In the genomic region with DNA sequence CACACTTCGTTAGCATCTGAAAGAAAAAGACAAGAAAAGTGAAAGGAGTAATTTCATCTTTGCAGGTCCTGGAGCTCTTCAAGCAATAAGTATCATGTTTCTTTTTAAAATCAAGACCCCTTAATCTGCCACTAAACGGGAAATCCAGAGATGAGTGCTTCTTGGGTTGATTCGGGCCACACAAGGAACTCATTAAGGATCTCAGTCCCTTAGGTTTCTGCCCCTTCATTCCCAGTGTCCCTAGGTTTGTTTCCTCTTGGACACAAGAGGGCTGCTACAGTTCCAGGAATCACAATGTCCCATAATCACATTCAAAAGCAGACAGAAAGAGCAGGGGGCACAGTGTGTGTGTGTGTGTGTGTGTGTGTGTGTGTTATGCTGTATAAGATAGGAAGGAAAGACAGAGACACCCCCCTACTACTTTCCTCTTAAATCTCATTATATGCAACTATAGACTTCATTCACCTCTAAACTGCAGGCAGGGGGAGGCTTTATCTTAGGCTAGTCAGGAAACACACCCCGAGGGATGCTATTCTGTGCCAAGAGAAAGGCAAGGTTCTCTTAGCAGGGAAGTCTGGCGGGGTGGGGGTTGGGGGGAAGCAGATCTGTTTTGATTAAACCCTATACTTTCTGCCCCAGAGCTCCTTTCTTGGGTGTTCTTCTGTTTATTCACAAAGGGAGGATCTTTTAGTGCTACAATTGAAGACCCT, we compare ENCODE assay signal across 21 mouse cellular contexts. TPM values are rescaled to one million over a fixed set of nuclear protein-coding genes. Genes with fewer than 3 reads are reported as not detected.
DNase-seq lines count a peak whose midpoint lies in the region; ATAC-seq and TF ChIP-seq lines count a peak whose summit lies in the region.
"Had no signal": no experiment of that assay in that cellular context is flagged by ENCODE, and none has a peak within 500 bp of the region (broad histone marks: within the 10 kb centered on the region; RNA-seq: fewer than 3 reads in every experiment).

No protein-coding gene starts in this region.

- H3K36me3 ChIP-seq in heart, embryonic 16.5 days (ENCODE audit: control insufficient read depth, insufficient read depth) = no peaks in the 10 kb centered on the region
- no peaks in the 10 kb centered on the region for H3K36me3 ChIP-seq in heart, adult 2 months (ENCODE audit: control insufficient read depth, insufficient read depth, low read length)
- no peaks in the 10 kb centered on the region for H3K36me3 ChIP-seq in kidney, postnatal 0 days (ENCODE audit: insufficient read depth, low read length)
- H3K36me3 ChIP-seq in embryonic facial prominence, embryonic 10.5 days (replicated peaks) = no peaks in the 10 kb centered on the region
- no peaks in the 10 kb centered on the region for H3K36me3 ChIP-seq in limb, embryonic 12.5 days
- H3K36me3 ChIP-seq: neural tube, embryonic 13.5 days had no signal

- no peaks in the 10 kb centered on the region for H3K27me3 ChIP-seq in heart, embryonic 16.5 days (ENCODE audit: control insufficient read depth, insufficient read depth, low read length)
- no peaks in the 10 kb centered on the region for H3K27me3 ChIP-seq in heart, adult 2 months (ENCODE audit: control insufficient read depth, insufficient read depth, low read length)
- no peaks in the 10 kb centered on the region for H3K27me3 ChIP-seq in kidney, postnatal 0 days (ENCODE audit: insufficient read depth, low read length)
- H3K27me3 ChIP-seq in embryonic facial prominence, embryonic 10.5 days (replicated peaks; ENCODE audit: low read depth, poor library complexity, severe bottlenecking) = no peaks in the 10 kb centered on the region
- H3K27me3 ChIP-seq in limb, embryonic 12.5 days = no peaks in the 10 kb centered on the region
- H3K27me3 ChIP-seq: forebrain, embryonic 13.5 days; neural tube, embryonic 13.5 days had no signal

- TF ChIP-seq POLR2A in heart, adult 2 months (IDR thresholded peaks at IDR 0.05; ENCODE audit: insufficient read depth, low read depth, low read length) = no peak

- H3K4me3 ChIP-seq in heart, embryonic 16.5 days (ENCODE audit: low read length) = no peak overlapping the region
- H3K4me3 ChIP-seq in heart, adult 2 months = no peak overlapping the region
- H3K4me3 ChIP-seq in kidney, postnatal 0 days (replicated peaks; ENCODE audit: low read depth, low read length) = no peak overlapping the region
- H3K4me3 ChIP-seq in embryonic facial prominence, embryonic 10.5 days = peak overlapping the region; percentile 18; the same call in 1 of the 2 replicates
- H3K4me3 ChIP-seq in limb, embryonic 12.5 days (replicated peaks) = no peak overlapping the region
- H3K4me3 ChIP-seq: forebrain, embryonic 13.5 days; neural tube, embryonic 13.5 days had no signal

- no peak for TF ChIP-seq CTCF in heart, adult 2 months (IDR thresholded peaks at IDR 0.05)
- no peak for TF ChIP-seq CTCF in kidney, postnatal 0 days (IDR thresholded peaks at IDR 0.05; ENCODE audit: low read depth)

- intact Hi-C loops in heart, adult 2 months (cut with DNase I) = loop anchor here (10.0 kb wide), 1 partner anchor 508 kb away; a partner anchor contains a TSS

- no peak for DNase-seq in heart, adult 2 months
- peak; percentile 50 for DNase-seq in kidney, postnatal 0 days (ENCODE audit: low spot score)
- DNase-seq in kidney, adult 9 months = no peak
- peak; percentile 57 for DNase-seq in embryonic facial prominence, embryonic 10.5 days (ENCODE audit: low spot score)
- DNase-seq in urinary bladder, postnatal 25 days (ENCODE audit: low spot score) = no peak
- DNase-seq in urinary bladder, postnatal 36 days (ENCODE audit: low spot score in 2 of 2) = no peak
- DNase-seq: adrenal gland, adult 2 months; cerebellum, postnatal 10 days; gastrocnemius, postnatal 36 days; heart, postnatal 14 days; kidney, postnatal 14 days; left cerebral cortex, postnatal 4 days; lung, adult 18-20 months; right cerebral cortex, postnatal 14 days had no signal

- no peak overlapping the region for H3K9ac ChIP-seq in heart, embryonic 16.5 days (ENCODE audit: low read length)
- no peak overlapping the region for H3K9ac ChIP-seq in heart, adult 2 months (ENCODE audit: low read depth, low read length)
- no peak overlapping the region for H3K9ac ChIP-seq in kidney, postnatal 0 days (ENCODE audit: low read depth, low read length)
- H3K9ac ChIP-seq in limb, embryonic 12.5 days (replicated peaks) = no peak overlapping the region
- H3K9ac ChIP-seq: forebrain, embryonic 13.5 days; neural tube, embryonic 13.5 days had no signal

- WGBS in heart, embryonic 16.5 days = 28% methylated on average over 5 of the region's 5 CpGs
- 34% methylated on average over 5 of the region's 5 CpGs for WGBS in heart, adult 2 months
- WGBS in kidney, postnatal 0 days = 24% methylated on average over 5 of the region's 5 CpGs
- WGBS in embryonic facial prominence, embryonic 10.5 days = 8% methylated on average over 5 of the region's 5 CpGs
- 11% methylated on average over 5 of the region's 5 CpGs for WGBS in limb, embryonic 12.5 days

- no peak for TF ChIP-seq EP300 in heart, adult 2 months (IDR thresholded peaks at IDR 0.05; ENCODE audit: insufficient read depth, low read depth, low read length)

- ATAC-seq in heart, embryonic 16.5 days (replicated peaks; ENCODE audit: extremely low read depth, insufficient read depth, low FRiP score) = 0 out of 2 replicates have a peak, but pooled peaks have one; percentile 43
- ATAC-seq in kidney, postnatal 0 days (replicated peaks; ENCODE audit: low FRiP score, low read depth) = peak; percentile 26; the same call in 1 of the 2 replicates
- ATAC-seq in limb, embryonic 12.5 days (ENCODE audit: insufficient number of reproducible peaks, insufficient read depth, low FRiP score, low TSS enrichment, low read depth) = peak; percentile 24; the same call in 1 of the 2 replicates
- ATAC-seq: forebrain, embryonic 13.5 days had no signal

- H3K4me1 ChIP-seq in heart, embryonic 16.5 days (ENCODE audit: control insufficient read depth, insufficient read depth, low read length) = 0 out of 2 replicates have a peak, but pooled peaks cover 3% of the 10 kb centered on the region
- H3K4me1 ChIP-seq in heart, adult 2 months (ENCODE audit: control insufficient read depth, insufficient read depth, low read length) = 0 out of 2 replicates have a peak, but pooled peaks cover 1% of the 10 kb centered on the region
- peaks cover 5% of the 10 kb centered on the region; the same call in 1 of the 2 replicates for H3K4me1 ChIP-seq in kidney, postnatal 0 days (replicated peaks; ENCODE audit: insufficient read depth, low read length)
- peaks cover 54% of the 10 kb centered on the region for H3K4me1 ChIP-seq in embryonic facial prominence, embryonic 10.5 days
- H3K4me1 ChIP-seq in limb, embryonic 12.5 days (replicated peaks) = peaks cover 35% of the 10 kb centered on the region
- H3K4me1 ChIP-seq: neural tube, embryonic 13.5 days had no signal

- H3K9me3 ChIP-seq in heart, embryonic 16.5 days (replicated peaks; ENCODE audit: control insufficient read depth, low read length) = no peaks in the 10 kb centered on the region
- no peaks in the 10 kb centered on the region for H3K9me3 ChIP-seq in kidney, postnatal 0 days (replicated peaks; ENCODE audit: low read length)
- no peaks in the 10 kb centered on the region for H3K9me3 ChIP-seq in embryonic facial prominence, embryonic 10.5 days
- H3K9me3 ChIP-seq in limb, embryonic 12.5 days = no peaks in the 10 kb centered on the region
- H3K9me3 ChIP-seq: forebrain, embryonic 13.5 days; neural tube, embryonic 13.5 days had no signal

- 0 out of 2 replicates have a peak overlapping the region, but pooled peaks have one; percentile 16 for H3K27ac ChIP-seq in heart, embryonic 16.5 days (ENCODE audit: low read length)
- no peak overlapping the region for H3K27ac ChIP-seq in heart, adult 2 months
- H3K27ac ChIP-seq in kidney, postnatal 0 days = 0 out of 2 replicates have a peak overlapping the region, but pooled peaks have one; percentile 31
- H3K27ac ChIP-seq in embryonic facial prominence, embryonic 10.5 days (replicated peaks) = peak overlapping the region; percentile 89
- peak overlapping the region; percentile 79 for H3K27ac ChIP-seq in limb, embryonic 12.5 days
- H3K27ac ChIP-seq: forebrain, embryonic 13.5 days; neural tube, embryonic 13.5 days had no signal

- no peaks in the 10 kb centered on the region for H3K79me2 ChIP-seq in heart, adult 2 months (replicated peaks; ENCODE audit: control insufficient read depth, insufficient read depth, low read length)

- no peak overlapping the region for H3K4me2 ChIP-seq in heart, embryonic 16.5 days (ENCODE audit: low read depth, low read length)
- no peak overlapping the region for H3K4me2 ChIP-seq in kidney, postnatal 0 days (ENCODE audit: low read length)
- peak overlapping the region; percentile 16 for H3K4me2 ChIP-seq in limb, embryonic 12.5 days
- H3K4me2 ChIP-seq: forebrain, embryonic 13.5 days; neural tube, embryonic 13.5 days had no signal

RNA-seq across cellular contexts. Expression of a gene that starts 18.0 kb away (rescaled TPM):
- not detected in 2 replicates for polyA plus RNA-seq in heart, embryonic 16.5 days (2015; fragmentation: Nextera tagmentation; extraction: Ambion mirVana)
- total RNA-seq in heart, adult 2 months (2021) = under 1 TPM; 0.29 to 0.41 TPM
- 0.41 and 0.76 TPM in 2 replicates for polyA plus RNA-seq in heart, adult 2 months (2012; rRNA removed)
- polyA plus RNA-seq in kidney, postnatal 0 days (2015; fragmentation: Nextera tagmentation; extraction: Ambion mirVana) = 0.06 TPM in 1 of 2 replicates, not detected in the other
- 0.06 and 0.16 TPM in 2 replicates for polyA plus RNA-seq in embryonic facial prominence, embryonic 10.5 days (2016; fragmentation: Nextera tagmentation; extraction: Ambion mirVana)
- not detected in 2 replicates for polyA plus RNA-seq in limb, embryonic 12.5 days (2016; fragmentation: Nextera tagmentation; extraction: Ambion mirVana)
- total RNA-seq: adrenal gland, adult 2 months; megakaryocyte-erythroid progenitor cell, adult 5-6 weeks had no signal
- polyA plus RNA-seq: adrenal gland, adult 2 months; forebrain, embryonic 13.5 days; neural tube, embryonic 13.5 days; spleen, adult 2 months had no signal

RNA-seq across cellular contexts. Expression of a gene that starts 25.0 kb away (rescaled TPM):
- polyA plus RNA-seq in heart, embryonic 16.5 days (2015; fragmentation: Nextera tagmentation; extraction: Ambion mirVana) = 29.9 and 39.9 TPM in 2 replicates
- 10 to 100 TPM; 22.2 to 24.1 TPM for total RNA-seq in heart, adult 2 months (2021)
- 29.9 and 38.1 TPM in 2 replicates for polyA plus RNA-seq in heart, adult 2 months (2012; rRNA removed)
- 43.3 and 43.4 TPM in 2 replicates for polyA plus RNA-seq in kidney, postnatal 0 days (2015; fragmentation: Nextera tagmentation; extraction: Ambion mirVana)
- 26.0 and 27.8 TPM in 2 replicates for polyA plus RNA-seq in embryonic facial prominence, embryonic 10.5 days (2016; fragmentation: Nextera tagmentation; extraction: Ambion mirVana)
- 21.5 and 23.3 TPM in 2 replicates for polyA plus RNA-seq in limb, embryonic 12.5 days (2016; fragmentation: Nextera tagmentation; extraction: Ambion mirVana)

RNA-seq across cellular contexts. Expression of a gene that starts 32.1 kb away (rescaled TPM):
- polyA plus RNA-seq in heart, embryonic 16.5 days (2015; fragmentation: Nextera tagmentation; extraction: Ambion mirVana) = 0.12 and 0.32 TPM in 2 replicates
- total RNA-seq in heart, adult 2 months (2021) = not detected
- 0.59 TPM in 1 of 2 replicates, not detected in the other for polyA plus RNA-seq in heart, adult 2 months (2012; rRNA removed)
- polyA plus RNA-seq in kidney, postnatal 0 days (2015; fragmentation: Nextera tagmentation; extraction: Ambion mirVana) = 0.01 TPM in 2 replicates
- polyA plus RNA-seq in embryonic facial prominence, embryonic 10.5 days (2016; fragmentation: Nextera tagmentation; extraction: Ambion mirVana) = not detected in 2 replicates
- not detected in 2 replicates for polyA plus RNA-seq in limb, embryonic 12.5 days (2016; fragmentation: Nextera tagmentation; extraction: Ambion mirVana)
- total RNA-seq: megakaryocyte-erythroid progenitor cell, adult 5-6 weeks had no signal
- polyA plus RNA-seq: adrenal gland, adult 2 months; neural tube, embryonic 13.5 days; spleen, adult 2 months; stomach, embryonic 16.5 days had no signal

RNA-seq across cellular contexts. Expression of a gene that starts 46.5 kb away (rescaled TPM):
- 0.09 TPM in 1 of 2 replicates, not detected in the other for polyA plus RNA-seq in heart, embryonic 16.5 days (2015; fragmentation: Nextera tagmentation; extraction: Ambion mirVana)
- under 1 TPM; 0.10 to 0.20 TPM for total RNA-seq in heart, adult 2 months (2021)
- not detected in 2 replicates for polyA plus RNA-seq in heart, adult 2 months (2012; rRNA removed)
- 2.5 and 2.9 TPM in 2 replicates for polyA plus RNA-seq in kidney, postnatal 0 days (2015; fragmentation: Nextera tagmentation; extraction: Ambion mirVana)
- 0.11 TPM in 1 of 2 replicates, not detected in the other for polyA plus RNA-seq in embryonic facial prominence, embryonic 10.5 days (2016; fragmentation: Nextera tagmentation; extraction: Ambion mirVana)
- polyA plus RNA-seq in limb, embryonic 12.5 days (2016; fragmentation: Nextera tagmentation; extraction: Ambion mirVana) = not detected in 2 replicates
- total RNA-seq: megakaryocyte-erythroid progenitor cell, adult 5-6 weeks had no signal
- polyA plus RNA-seq: adrenal gland, adult 2 months; forebrain, embryonic 13.5 days; neural tube, embryonic 13.5 days; spleen, adult 2 months had no signal

Comparison
In these comparisons a context has a peak if more than half of its experiments do, and no peak if none do; other contexts are left out.
1. DNase-seq: peak in kidney, postnatal 0 days (single experiment) and embryonic facial prominence, embryonic 10.5 days (single experiment); none in heart, adult 2 months (0 of 2), kidney, adult 9 months (single experiment), urinary bladder, postnatal 25 days (single experiment) and urinary bladder, postnatal 36 days (0 of 2).
2. Peak in every context shown above with its lines, with median percentiles within 50 percentile points of each other: ATAC-seq.